Comparison of ENCODE assay signal across 16 mouse cellular contexts in the genomic region with DNA sequence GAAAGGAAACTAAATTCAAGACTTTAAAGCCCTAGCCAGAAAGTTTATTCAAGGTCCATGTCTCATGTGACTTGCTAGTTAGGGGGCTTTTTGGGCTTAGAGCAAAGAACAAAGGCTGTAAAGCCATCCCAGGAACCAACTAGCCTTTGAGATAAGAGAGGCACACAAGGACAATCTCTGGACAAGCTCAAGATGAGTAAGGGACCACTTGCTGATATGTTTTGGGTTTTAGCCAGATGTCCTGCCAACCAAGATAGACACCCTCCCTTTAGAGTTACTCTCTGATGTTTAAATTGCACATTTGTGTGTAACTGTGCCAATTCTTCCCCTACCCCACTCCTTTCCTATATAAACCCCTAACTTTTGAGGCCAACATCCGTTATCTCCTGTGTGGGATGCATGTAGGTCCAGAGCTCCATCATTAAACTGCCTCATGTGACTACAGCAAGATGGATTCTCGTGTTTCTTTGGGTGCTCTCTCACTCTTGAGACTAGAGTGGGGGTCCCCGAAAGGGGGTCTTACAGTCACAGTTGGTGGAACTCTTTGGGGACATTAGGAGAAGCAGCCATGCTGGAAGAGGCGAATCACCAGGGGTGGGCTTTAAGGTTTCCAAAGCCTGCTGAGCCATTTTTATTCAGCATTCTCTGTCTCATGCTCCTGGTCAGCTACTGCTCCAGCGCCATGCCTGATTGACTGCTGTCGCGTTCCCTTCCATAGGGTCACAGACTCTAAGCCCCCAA. TPM values are rescaled to one million over a fixed set of nuclear protein-coding genes. Genes with fewer than 3 reads are reported as not detected.
DNase-seq lines count a peak whose midpoint lies in the region.
"Had no signal": no experiment of that assay in that cellular context is flagged by ENCODE, and none has a peak within 500 bp of the region (broad histone marks: within the 10 kb centered on the region; RNA-seq: fewer than 3 reads in every experiment).

No protein-coding gene starts in this region.

- intact Hi-C loops in heart, postnatal 36 days (cut with DNase I): no loop called here

- peak; percentile 87 for DNase-seq in heart, adult 11 months
- no peak for DNase-seq in heart, postnatal 36 days
- DNase-seq in 3T3-L1 (ENCODE audit: low read depth, low spot score): peak; percentile 1
- DNase-seq in adipocyte (ENCODE audit: low spot score): peak; percentile 2
- no peak for DNase-seq in urinary bladder, postnatal 36 days (ENCODE audit: low spot score in 2 of 2)
- DNase-seq in adrenal gland, postnatal 10 days: no peak
- DNase-seq: adrenal gland, adult 2 months; adrenal gland, postnatal 14 days; adrenal gland, postnatal 36 days; cerebellum, adult 11-12 months; cerebellum, adult 2 months; cerebellum, adult 9-10 months; cerebellum, postnatal 10 days; cerebellum, postnatal 25 days; forebrain, postnatal 0 days had no signal

RNA-seq across cellular contexts. Expression of a gene that starts 3.6 kb away (rescaled TPM):
- total RNA-seq in heart, postnatal 36 days (2021): 10 to 100 TPM; 23.7 to 38.9 TPM
- total RNA-seq in adrenal gland, postnatal 10 days (2021): 10 to 100 TPM; 55.7 to 82.7 TPM

RNA-seq across cellular contexts. Expression of a gene that starts 8.7 kb away (rescaled TPM):
- total RNA-seq in heart, postnatal 36 days (2021): 10 to 100 TPM in 1 of 2 experiments, 1 to 10 TPM in 1; 6.5 to 14.0 TPM
- 1 to 10 TPM; 2.9 to 3.9 TPM for total RNA-seq in adrenal gland, postnatal 10 days (2021)
- total RNA-seq: ES-E14 had no signal

RNA-seq across cellular contexts. Expression of a gene that starts 13.5 kb away (rescaled TPM):
- 1 to 10 TPM; 9.5 to 10.0 TPM for total RNA-seq in heart, postnatal 36 days (2021)
- total RNA-seq in adrenal gland, postnatal 10 days (2021): 10 to 100 TPM; 23.5 to 25.4 TPM

RNA-seq across cellular contexts. Expression of a gene that starts 13.7 kb away (rescaled TPM):
- not detected for total RNA-seq in heart, postnatal 36 days (2021)
- total RNA-seq in adrenal gland, postnatal 10 days (2021): not detected
- total RNA-seq: adrenal gland, postnatal 14 days; adrenal gland, postnatal 36 days; forebrain, postnatal 0 days had no signal

RNA-seq across cellular contexts. Expression of a gene that starts 29.1 kb away (rescaled TPM):
- 1 to 10 TPM; 3.4 to 4.3 TPM for total RNA-seq in heart, postnatal 36 days (2021)
- 1 to 10 TPM; 2.4 to 2.5 TPM for total RNA-seq in adrenal gland, postnatal 10 days (2021)
- total RNA-seq: forebrain, postnatal 0 days had no signal

Comparison
In these comparisons a context has a peak if more than half of its experiments do, and no peak if none do; other contexts are left out.
1. DNase-seq: peak in heart, adult 11 months (single experiment), 3T3-L1 (single experiment) and adipocyte (single experiment); none in heart, postnatal 36 days (0 of 2), urinary bladder, postnatal 36 days (0 of 2) and adrenal gland, postnatal 10 days (single experiment).